Mouse (Mus musculus) embryo, embryonic 11 days (tissue): ENCODE results near the gene Spns3.

Experiments used
- DNase-seq: peaks from one replicate; pipeline ENCODE4 v3.0.0-alpha.2; 2015

Spns3 gene

DNA sequence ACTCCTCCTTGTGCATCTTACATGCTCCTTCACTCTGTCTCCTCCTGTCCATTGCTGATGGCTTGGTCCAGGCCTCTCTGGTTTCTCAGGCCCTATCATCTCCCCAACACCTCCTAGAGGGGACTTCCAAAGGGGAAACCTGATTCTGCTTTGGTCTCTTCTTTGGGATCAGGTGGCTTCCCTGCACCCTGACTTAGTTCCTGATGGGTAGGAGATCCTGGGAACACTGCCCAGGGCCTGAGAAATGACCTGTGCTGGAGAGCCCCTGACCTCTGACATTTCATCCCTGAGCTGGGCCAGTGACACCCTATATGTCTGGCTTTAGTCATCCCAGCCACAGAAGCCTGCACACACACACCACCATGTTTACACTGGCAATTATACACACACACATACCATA, 42.7 kb downstream of the Spns3 start:
- no peak for DNase-seq

DNA sequence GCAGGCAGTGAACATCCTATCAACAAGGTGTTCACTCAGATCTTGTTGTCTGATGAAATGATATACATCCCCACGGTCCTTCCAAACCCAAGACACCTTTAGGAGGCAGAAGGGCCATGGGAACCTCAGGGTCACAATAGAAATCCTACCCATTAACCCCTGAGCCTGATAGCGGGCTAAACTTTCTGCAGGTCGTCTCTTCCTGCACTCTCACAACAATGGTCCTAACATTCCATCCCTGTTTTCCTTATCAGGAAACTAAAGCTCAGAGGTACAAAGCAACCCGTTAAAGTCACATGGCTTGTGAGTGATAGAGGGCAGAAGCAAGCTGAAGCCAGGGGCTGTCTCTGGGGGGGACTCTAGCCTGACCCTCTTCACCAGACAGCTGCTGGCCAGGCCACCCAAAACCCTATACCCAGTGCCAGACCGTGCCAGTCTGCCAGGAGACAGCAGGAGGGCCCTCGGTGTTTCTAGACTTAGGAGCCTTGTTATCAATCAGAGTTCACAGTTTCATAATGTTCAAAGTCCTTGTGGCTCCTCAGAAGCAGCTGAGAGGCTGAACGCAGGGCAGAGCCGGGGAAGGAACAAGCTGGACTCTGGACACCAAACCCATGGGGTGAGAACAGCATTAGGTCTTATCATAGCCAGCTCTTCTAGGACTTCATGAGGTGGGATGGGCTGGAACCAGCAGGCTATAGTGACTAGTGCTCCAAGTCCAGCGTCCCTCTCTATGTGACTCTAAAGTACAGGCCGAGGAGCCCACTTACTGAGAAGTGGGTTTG, 46.1 kb downstream of the Spns3 start:
- DNase-seq, result no peak

DNA sequence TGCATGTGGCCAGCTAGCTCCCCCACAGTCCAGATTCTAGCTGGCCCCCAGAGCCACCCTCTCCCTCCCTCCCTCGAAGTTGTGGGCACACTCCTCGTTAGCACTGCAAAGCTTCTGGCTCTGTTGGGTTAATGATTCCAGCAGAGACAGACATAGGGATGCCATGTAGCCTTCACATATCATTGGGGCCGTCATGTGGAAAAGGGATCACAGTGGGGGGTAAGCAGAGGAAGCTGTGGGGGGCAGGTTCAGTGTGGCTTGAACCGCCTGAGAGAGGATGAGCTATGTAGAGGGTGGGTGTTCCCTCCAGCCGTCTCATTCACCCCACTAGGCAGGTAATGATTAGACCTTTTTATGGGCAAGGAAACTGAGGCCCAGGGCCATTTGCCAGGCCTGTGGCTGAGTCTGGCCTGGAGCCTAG, 46.8 kb downstream of the Spns3 start:
- DNase-seq, result no peak

DNA sequence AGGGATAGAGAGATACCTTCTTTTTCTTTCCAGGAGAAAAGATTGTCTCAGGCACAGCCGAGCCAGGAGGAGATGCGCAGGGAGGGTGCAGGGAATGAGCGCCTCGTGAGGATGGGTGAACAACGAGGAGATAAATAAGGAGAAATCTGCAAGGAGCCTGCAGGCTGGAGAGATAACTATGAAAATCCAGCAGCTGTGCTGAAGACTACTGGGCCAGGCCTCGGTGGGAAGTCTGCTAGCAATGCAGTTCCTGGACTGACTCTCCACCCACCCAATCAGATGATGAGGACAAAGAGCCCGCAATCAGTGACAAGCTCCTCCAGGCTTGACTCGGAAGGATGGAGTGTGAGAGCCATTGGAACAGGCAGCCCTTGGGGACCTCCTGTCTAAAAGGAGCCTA, 48.1 kb downstream of the Spns3 start:
- no peak for DNase-seq

DNA sequence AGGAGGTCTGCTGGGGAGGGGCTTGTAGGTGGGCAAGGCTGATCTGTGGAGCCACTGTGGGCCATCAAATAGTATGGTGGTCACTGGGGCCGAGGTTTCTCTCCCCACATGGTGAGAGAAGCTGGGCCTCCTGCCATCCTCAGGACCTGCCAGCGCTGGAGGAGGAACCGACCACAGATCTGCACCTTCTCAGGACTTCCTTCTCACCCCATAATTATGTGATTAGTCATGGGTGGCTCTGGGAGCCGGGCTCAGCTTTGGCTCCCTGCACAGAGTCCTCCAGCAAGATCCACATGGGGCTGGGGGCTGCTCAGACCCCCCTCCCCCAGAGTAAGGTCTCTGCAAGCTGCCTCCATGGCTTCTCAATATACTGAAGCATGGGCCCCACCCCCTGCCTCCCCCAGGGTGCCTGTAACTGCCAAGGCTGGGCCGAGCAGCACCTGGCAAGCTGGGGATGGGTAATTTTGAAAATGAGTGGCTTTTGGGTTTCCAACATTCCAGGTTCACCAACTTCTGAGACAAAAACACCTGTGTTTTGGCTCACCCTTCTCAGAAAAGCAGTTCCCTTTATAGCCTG, 48.8 kb downstream of the Spns3 start:
- no peak for DNase-seq

DNA sequence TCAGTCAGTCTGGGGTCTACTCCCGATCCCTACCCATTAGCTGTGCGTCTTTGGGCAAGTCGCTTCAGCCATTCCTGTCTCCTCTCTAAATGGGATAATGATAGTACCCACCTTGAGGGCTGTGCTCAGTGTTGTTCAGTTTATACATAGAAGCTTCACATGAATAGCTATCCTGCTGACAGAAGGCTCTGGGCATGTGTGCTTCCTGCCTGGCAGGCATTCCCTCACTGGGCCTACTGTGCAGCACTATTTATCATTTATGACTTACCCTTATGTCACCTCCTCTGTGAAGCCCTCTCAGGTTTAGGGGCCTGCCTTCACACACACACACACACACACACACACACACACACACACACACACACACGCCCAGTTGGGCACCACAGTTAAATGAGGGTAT, 50.2 kb downstream of the Spns3 start:
- no peak for DNase-seq

DNA sequence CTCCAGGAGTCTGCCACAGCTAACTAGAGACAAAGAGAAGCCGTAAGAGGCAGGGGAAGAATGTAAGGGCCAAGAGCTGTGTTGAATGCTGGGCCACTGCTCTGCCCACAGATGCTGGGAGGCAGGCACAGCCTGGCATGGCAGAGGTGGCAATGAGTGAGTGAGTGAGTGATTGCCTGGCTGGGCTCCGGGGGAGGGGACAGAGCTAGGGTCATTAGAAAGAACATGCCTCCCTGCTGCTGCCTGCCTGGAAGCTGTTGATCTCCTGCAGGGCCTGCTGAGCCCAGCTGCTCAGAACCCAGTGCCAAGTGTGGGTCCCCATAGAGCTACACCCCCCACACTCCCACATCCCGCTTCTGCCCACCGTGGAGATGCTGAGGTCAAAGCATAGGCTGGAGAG, 52.9 kb downstream of the Spns3 start:
- no peak for DNase-seq

DNA sequence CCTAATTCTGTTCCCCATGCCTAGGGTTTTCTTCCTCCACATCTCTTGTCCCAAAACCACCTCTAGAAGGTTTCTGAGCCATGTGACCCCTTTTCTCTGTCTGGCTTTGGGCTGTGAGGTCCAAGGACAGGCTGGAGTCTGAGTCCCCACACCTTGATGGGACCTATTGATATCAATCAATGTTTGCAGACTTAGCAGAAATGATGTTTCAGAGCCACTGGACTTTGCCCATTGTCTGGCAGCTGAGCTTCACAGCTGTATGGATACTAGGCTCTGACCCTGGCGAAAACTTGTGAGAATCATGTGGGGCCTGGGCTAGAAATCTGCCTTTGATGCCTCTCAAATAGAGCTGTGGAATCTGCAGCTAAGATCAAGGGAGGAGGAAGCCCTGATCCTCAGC, 53.5 kb downstream of the Spns3 start:
- no peak for DNase-seq

DNA sequence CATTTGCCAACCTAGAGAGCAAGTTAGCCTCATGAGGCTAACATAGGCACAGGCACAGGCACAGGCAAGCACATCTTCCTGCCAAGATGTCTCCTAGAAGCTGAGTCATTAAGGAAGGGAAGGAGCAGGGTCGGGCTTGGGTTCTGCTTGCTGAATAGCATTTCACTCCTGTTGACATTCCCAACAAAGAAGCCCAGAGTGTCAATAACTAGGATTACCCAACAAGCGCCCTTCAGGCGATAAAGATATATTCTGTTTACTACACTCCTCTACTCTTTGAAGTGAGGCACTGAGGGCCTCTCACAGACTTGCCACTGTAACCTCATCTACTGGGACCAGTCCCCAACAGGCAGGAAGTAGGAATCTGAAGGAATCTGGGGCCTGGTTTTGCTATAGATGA, 54.2 kb downstream of the Spns3 start:
- DNase-seq, result no peak

DNA sequence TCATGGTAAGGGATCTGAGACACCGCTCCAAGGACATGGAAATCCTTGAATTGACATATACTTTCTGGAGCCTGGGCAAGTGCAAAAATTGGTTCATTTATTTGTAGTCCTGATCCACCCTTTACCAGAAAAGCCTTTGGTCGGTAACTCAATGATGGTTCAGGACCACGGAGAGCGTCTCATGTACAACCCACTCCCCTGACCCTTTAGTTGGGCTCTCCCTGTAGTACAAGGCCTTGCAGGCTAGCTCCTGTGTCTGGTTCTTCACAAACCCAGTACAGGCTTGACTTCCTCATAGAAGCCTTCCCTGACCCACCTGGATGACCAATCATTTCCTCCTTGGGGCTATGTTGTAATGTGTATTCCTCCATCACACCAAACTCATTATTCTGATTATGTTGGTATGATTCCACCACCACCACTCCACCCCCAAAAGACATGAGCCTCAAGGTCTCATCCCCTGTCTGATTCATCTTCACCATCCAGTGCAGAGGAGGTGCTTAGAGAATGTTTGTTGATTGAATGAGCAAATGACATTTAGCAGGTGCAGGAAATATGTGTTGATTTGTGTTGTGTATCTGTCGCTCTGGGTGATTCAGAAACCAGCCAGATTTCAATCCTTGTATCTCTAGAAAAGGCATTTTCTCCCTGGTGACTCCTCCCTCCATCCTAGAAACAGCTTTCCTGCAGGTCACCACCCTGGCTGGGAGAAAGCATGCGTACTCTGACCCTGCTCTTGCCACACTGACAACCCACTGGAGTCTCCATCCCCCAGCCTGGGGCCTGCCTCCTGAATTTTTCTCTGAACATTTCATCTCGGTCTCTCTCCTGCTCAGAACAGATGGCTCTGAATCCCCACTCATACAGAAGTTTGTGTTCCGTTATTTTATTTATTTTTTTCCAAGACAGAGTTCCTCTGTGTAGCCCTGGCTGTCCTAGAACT, 56.0 kb downstream of the Spns3 start:
- DNase-seq, result peak; percentile 74

DNA sequence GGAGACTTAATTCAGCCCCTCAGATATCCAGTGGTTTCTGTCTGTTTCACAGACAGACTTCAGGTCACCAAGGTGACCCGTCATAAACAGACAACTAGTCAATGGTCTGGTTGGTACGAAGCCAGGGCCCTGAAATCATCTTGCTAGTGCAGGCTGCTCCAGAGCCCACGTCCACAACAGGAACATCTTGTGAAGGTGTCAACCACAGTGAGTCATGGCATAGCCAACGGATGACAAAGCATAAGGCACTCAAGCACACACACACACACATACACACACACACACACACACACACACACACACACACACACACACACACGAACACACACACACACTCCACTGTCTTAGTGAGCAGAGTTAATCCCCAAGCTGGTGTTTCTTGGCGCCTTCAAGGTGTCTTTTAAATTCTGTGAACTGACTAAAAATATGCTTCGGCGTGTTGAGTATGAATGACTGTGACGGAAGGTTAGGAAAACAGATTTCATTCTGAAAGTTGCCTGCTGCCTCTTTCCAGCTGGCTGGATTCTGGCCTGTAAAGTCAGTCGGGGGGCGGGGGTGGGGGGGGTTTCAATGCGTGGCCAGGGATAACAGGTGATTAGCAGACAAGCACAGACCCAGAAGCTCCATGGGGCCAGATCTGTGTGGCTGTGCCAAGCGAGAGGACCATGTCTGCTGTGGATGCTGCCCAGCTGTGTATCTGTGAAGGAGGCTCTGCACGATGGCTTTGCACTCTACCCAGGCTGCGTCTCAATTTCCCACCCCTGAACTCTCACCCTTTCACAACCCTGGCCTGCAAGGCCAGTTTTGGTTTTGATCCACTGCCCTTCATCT, 59.0 kb downstream of the Spns3 start:
- no peak for DNase-seq

DNA sequence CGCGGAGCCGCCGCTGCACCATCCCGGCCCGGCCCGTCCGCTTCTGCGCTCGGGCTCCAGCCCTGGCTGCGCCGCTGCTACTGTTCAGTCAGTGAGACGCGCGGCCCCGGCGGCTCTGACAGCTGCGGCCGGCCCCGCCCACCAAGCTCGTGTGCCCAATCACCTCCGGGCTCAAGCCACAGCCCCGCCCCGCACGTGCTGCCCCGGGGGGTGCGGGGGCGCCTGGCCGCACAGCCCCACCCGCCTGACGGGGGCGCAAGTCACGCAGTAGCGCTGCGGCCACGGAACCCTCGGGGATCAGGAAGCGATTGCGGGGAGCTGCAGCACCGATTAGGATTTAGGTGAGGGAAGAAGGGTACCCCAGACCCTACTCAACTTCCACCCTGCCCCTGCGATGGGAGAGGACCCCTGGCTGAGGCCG, 60.4 kb downstream of the Spns3 start, which contains the start of gene Spns2:
Gene Spns2, minus strand, starts transcription at position 24 of the 421 bp plus-strand sequence.
- DNase-seq, result peak; percentile 95

DNA sequence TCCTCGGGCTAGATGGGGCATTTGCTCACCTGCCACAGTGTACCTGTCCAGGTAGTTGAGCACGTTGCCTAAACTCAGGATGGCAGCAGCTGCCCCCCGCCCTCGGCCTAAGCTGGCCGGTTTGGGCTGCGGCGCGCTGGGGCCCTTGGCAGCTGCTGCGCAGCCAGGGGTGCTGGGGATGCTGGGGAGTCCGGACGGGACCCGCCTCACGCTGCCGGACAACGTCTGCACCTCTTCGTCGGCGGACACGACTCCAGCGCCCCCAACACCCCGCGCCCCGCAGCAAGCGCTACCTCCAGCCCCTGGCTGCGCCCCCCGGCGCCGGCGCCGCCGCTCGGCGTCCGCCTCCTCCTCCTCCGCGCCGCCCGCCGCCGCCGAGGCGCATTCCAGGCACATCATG, 60.9 kb downstream of the Spns3 start:
- no peak for DNase-seq

DNA sequence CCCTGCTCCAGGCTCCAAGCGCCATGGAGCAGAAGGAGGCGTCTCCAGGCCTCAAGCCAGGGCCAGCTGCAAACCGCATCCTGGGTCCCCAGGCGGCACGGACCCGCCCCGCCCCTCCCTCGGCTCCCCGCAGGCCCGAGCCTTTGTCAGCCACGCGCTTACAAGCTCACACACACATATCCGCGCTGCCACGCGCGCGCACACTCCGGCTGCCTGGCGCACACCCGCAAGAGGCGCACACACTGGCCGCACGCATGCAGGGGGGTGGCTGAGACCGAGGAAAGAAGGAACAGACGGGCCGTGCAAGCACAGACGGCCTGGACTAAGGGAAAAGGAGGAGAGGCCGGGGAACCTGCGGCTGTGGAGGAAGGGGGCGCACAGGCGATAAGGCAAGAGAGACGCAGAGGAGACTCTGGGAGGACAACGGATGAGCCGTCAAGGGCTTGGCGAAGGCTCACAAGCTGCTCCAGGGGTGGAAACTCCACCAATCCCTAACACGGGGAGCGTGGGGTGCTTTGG, 61.5 kb downstream of the Spns3 start:
- peak; percentile 58 for DNase-seq

DNA sequence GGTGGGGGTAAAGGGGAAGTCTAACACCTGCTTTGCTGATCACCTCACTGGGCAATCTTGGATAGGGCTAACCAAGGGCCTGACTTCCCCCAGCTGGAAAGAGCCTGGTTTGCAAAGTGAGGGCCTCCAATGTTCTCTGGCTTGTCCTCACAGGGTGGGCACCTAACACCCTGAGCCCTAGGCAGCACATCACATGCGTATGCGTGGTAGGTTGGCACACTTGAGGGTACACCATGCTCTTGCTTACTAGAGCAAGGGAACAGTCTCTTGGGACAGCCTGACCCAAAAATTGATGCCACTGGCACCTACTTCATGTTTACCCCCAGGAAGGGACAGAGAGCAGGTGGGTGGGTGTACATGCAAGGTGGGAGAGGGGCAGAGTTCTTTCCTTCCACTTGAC, 62.6 kb downstream of the Spns3 start:
- no peak for DNase-seq

DNA sequence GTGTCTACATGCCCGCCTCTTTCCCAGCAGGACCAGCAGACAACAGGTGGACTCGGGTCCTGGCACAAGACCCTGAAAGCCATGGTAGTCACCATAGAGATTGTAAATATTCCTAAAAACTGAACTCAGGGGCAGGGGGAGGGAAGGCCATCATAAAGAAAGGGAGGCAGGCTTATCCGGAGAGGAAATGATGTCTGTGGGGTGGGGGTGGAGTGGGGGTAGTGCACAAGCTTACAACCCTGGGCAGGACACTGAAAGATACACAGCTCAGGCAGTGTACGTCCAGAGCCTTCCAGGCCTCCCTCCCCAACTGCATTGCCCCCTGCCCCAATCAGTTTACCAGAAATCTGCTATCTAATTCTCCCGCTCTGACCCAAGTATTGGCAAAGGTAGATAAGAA, 63.1 kb downstream of the Spns3 start:
- DNase-seq, result no peak

DNA sequence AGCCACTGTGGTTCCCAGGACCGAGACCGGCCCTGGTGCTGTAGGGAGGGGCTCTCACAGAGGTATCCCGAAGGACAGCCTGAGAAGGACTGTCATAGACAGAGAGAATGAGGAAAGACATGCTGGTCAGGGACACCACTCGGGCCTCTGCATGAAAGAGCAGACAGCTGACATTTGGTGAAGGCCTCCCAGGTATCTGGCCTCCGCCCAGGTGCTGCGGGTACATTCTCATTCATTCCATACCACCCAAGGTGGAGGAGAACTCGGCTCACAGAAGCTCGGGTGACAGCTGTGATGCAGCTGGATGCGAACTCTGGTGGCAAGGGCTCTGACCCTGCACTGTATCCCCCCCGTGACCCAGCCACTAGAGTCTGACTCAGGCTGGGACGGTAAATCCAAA, 64.3 kb downstream of the Spns3 start:
- DNase-seq, result no peak

DNA sequence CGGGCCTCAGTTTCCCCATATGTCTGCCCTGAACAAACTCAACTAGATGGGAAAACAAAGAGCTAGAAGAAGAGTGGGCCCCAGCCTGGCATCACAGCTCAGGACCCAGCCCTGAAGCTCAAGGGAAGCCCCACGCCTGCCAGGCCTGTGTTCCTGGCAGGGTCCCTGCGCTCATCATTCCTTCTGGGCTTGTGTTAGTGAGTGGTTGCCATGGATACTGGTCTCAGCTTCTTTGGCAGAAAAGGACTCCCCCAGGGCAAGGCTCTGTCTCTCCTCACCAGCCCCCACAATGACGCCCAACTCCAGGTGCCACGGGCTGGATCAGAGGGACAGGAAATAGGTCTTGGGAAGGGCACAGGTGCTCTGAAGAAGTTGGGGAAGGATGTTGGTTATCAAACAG, 65.1 kb downstream of the Spns3 start:
- no peak for DNase-seq

DNA sequence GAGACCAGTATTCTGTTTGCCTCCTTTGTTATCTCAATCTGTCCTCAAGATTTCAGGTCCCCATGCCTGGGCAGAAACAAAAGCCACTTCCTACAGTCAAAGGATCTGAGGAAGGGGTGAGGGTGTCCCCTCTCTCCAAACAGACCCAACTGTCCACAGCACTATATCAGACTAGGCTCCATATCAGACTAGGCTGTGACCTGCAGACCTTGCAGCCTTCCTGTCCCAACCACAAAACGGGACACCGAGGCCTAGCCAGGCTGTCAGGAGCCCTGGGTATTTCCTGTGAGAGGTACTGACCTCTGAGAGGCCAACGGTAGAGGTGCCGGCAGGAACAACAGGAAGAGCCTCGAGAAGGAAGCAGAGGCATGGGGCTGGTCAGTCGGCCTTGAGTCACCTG, 65.8 kb downstream of the Spns3 start:
- DNase-seq, result no peak

DNA sequence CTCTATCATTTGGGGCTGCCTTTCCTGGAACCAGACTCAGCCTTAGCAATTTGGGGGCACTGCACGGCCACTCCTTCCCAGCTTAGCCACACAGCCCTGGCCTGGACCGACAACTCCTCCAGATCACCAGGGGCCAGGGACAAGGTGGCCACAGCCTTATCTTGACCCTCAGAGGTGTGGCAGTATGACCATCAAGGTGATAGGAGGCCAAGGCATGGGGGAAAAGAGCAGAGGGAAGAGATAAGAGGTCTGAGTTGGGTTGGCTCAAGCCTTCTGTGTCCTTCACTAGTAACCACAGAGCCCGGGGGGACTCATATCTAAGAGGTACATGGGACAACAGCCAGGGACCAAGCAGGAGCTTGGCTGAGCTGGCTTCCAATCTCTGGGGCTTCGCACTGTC, 68.4 kb downstream of the Spns3 start:
- no peak for DNase-seq

DNA sequence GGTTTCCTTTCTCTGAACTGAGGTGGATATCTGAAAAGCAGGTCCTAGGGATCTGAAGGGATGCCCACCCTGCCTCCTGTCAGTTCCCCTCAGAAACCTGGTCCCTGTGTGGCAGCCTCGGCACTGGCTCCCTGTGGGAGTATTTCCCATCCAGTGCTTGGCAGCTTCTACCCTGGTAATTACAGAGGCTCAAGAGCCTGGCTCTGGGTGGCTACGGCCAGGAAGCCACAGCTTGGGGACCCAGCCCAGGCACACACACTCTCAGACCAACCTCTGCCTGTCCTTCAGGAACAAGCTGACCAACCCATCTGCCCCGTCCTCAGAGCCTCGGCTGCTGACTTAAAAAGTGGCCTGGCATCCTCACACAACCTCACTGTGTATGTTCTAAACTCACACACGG, 69.0 kb downstream of the Spns3 start:
- DNase-seq, result no peak

DNA sequence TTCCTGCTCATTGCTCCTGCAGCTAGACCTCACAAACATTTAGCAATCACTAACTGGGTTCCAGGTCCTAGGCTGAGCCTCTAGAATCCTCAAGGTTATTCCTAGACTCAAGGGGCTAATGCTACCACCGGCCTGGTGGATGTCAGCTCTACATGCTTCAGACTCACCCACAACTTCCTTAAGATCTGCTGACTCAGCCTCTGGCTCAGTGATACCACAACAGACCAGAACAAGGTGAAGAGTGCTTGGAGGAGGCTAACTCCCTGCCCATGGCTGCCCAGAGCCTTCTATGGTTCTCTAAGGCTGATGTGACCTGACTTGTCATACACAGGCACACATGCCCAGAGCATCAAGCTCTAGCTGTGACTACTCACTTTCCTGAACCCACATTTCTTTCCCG, 70.8 kb downstream of the Spns3 start:
- DNase-seq, result no peak

DNA sequence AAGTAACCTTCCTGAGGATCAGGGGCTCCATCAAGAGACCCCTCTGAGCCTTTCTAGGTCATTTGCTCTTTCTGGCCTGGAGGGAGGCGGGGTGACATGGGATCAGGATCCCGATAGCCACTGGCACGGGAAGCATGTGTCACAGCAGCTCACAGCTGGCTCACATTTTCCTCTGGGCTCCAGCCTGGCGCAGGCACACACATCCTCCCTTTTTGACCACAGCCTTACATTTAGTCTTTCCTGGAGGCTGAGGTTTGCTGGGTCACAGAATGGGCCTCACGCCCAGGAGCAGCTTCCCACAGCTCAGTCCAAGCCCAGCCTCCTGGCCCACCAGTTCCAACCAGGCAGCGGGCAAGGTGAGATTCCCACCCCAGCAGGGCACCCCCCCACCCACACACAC, 72.1 kb downstream of the Spns3 start:
- DNase-seq, result no peak
